Mouse (Mus musculus) olfactory bulb, adult 2 months (tissue): ENCODE measurements around the gene Cep152. TPM values are rescaled to one million over a fixed set of nuclear protein-coding genes. Genes with fewer than 3 reads are reported as not detected.

Experiments used
- H3K27ac ChIP-seq: fragments of 200-500 bp; 2 replicates; pipeline ENCODE4 v1.5.1; 2012; ENCODE audit warnings: low read depth, low read length; ENCODE audit not compliant: insufficient read depth
- H3K4me1 ChIP-seq: fragments of 200-500 bp; 2 replicates; pipeline ENCODE4 v1.6.1; 2012; ENCODE audit warnings: low read length; ENCODE audit not compliant: control insufficient read depth, insufficient read depth
- H3K4me3 ChIP-seq: fragments of 200-500 bp; 2 replicates; pipeline ENCODE4 v1.5.1; 2012; ENCODE audit warnings: mild to moderate bottlenecking, low read depth, low read length, moderate library complexity; ENCODE audit not compliant: insufficient read depth
- CTCF ChIP-seq: fragments of 200-500 bp; IDR thresholded peaks from 2 replicates; pipeline ENCODE4 v1.5.1; 2012; ENCODE audit warnings: low read depth, mild to moderate bottlenecking, low read length, moderate library complexity; ENCODE audit not compliant: insufficient read depth
- POLR2A ChIP-seq: fragments of 200-500 bp; IDR thresholded peaks from 2 replicates; pipeline ENCODE4 v1.6.1; 2012; ENCODE audit warnings: mild to moderate bottlenecking, low read depth, low read length, moderate library complexity; ENCODE audit not compliant: insufficient read depth
- WGBS: fragments of 180-500 bp; shearing (Covaris S2); methylation state at CpG from one replicate; pipeline ENCODE4 v1.1.7; 2018; 5-methylcytosine and 5-hydroxymethylcytosine counted together
- polyA plus RNA-seq: library from polyadenylated mRNA; stranded (reverse); fragments of >200 nt; gene quantifications from 2 replicates; pipeline ENCODE4 v1.2.4, GENCODE M21; 2012; ENCODE audit warnings: low replicate concordance; ENCODE audit not compliant: missing spikeins, insufficient read depth, insufficient read length

Gene Cep152
- polyA plus RNA-seq, 1 experiment: not detected

GRCm38 (mm10) chr2:125581081-125581480 lies 43.8 kb downstream of the Cep152 start:
- 95% methylated on average over 5 of the region's 5 CpGs for WGBS
- H3K4me1 ChIP-seq: no peaks in the 10 kb centered on the region
- TF ChIP-seq CTCF (no peak), POLR2A (no peak)
- H3K27ac ChIP-seq: no peak overlapping the region
- H3K4me3 ChIP-seq: no peak overlapping the region

- no peaks in the 10 kb centered on the region for H3K4me1 ChIP-seq
- no peak overlapping the region for H3K27ac ChIP-seq
- no peak overlapping the region for H3K4me3 ChIP-seq
- 89% methylated on average over 4 of the region's 4 CpGs for WGBS
- no peak for TF ChIP-seq CTCF
- TF ChIP-seq POLR2A: no peak
Observed at GRCm38 (mm10) chr2:125577670-125578069, 47.2 kb downstream of the Cep152 start.

DNA sequence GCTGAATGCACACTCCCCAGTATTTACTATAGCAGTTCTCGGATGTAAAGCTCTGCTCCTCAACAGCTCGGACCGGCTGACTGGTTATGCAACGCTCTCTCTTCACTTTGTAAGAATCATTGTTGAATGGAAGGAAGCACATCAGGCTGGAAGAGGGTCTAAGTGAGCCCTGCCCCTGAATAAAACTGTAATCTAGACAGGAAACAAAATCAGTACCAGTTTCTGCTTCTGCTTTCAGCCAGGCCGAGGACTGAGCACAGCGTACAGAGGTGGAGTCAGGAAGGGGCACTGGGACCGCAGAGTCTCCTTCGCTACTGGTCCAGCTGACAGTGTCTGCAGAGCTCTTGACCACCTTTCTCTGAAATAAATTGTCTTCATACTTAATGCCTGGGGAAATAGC lies 48.4 kb downstream of the Cep152 start:
- Histone ChIP-seq H3K4me3 (no peak overlapping the region), H3K4me1 (no peaks in the 10 kb centered on the region), H3K27ac (no peak overlapping the region)
- 89% methylated on average over 8 of the region's 8 CpGs for WGBS
- TF ChIP-seq CTCF (no peak), POLR2A (no peak)

DNA sequence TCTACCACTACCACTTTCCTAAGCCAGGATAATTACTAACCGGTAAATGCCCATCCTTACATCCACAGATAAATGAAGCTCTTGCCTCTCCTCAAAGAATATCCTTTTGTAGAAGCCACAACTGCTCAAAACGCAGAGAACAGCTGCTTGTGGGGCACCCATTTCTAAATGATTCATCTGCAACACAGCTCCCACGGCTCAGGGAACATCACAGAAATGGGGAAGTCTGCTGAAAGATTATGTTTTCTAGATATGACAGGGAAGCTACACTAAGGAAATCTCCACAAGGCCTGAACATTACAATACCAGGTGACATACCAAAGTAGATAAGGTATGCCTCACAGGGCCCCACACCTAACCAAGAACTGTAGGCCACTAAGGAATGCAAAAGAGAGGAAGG lies 49.1 kb downstream of the Cep152 start:
- Histone ChIP-seq H3K4me3 (no peak overlapping the region), H3K27ac (no peak overlapping the region), H3K4me1 (no peaks in the 10 kb centered on the region)
- no peak for TF ChIP-seq POLR2A
- TF ChIP-seq CTCF: no peak
- WGBS: 63% methylated on average over 3 of the region's 3 CpGs

DNA sequence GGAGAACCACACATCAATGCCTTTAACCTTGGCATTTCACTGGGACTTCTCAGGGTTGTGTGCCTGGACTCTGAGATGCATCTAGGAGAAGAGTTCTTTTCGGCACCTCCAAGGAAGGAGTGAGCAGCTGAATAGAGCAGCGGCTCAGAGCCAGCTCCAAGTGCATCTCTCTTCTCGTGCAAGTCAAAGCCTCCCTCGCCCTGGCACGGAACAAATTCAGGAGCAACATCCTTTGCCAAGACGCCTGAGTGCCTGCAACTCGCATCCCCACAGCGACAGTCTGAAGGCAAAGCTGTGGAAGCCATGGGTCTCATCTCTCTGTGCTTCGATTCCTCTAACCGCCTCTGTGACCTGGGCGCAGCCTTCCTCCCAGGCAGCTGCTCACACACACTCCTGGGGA lies 61.0 kb downstream of the Cep152 start:
- TF ChIP-seq CTCF (no peak), POLR2A (no peak)
- no peaks in the 10 kb centered on the region for H3K4me1 ChIP-seq
- 78% methylated on average over 11 of the region's 11 CpGs for WGBS

GRCm38 (mm10) chr2:125562407-125562806 lies 62.5 kb downstream of the Cep152 start:
- Histone ChIP-seq H3K27ac (no peak overlapping the region), H3K4me3 (no peak overlapping the region), H3K4me1 (no peaks in the 10 kb centered on the region)
- WGBS: 92% methylated on average over 8 of the region's 8 CpGs
- no peak for TF ChIP-seq POLR2A
- no peak for TF ChIP-seq CTCF

More for the DNA sequence above, 61.0 kb downstream of the Cep152 start:
- Histone ChIP-seq H3K27ac (no peak overlapping the region), H3K4me3 (no peak overlapping the region)

GRCm38 (mm10) chr2:125560037-125560436 lies 64.9 kb downstream of the Cep152 start:
- H3K4me3 ChIP-seq: no peak overlapping the region
- no peak overlapping the region for H3K27ac ChIP-seq
- WGBS: 88% methylated on average over 6 of the region's 6 CpGs
- TF ChIP-seq POLR2A (no peak), CTCF (no peak)
- H3K4me1 ChIP-seq: no peaks in the 10 kb centered on the region

GRCm38 (mm10) chr2:125558634-125559589 lies 66.0 kb downstream of the Cep152 start:
- WGBS: 67% methylated on average over 19 of the region's 19 CpGs
- no peak overlapping the region for H3K4me3 ChIP-seq
- TF ChIP-seq POLR2A (no peak), CTCF (no peak)
- H3K4me1 ChIP-seq: no peaks in the 10 kb centered on the region
- H3K27ac ChIP-seq: no peak overlapping the region

- no peak overlapping the region for H3K27ac ChIP-seq
- no peaks in the 10 kb centered on the region for H3K4me1 ChIP-seq
- WGBS: 74% methylated on average over 6 of the region's 6 CpGs
- no peak for TF ChIP-seq POLR2A
- TF ChIP-seq CTCF: no peak
- H3K4me3 ChIP-seq: no peak overlapping the region
Observed at GRCm38 (mm10) chr2:125555830-125556229, 69.1 kb downstream of the Cep152 start.
